In genomic region chr12:79541581-79541980, GRCm38 (mm10) we compare ENCODE assay signal across 14 mouse cellular contexts.
DNase-seq lines count a peak whose midpoint lies in the region; ATAC-seq lines count a peak whose summit lies in the region.
"Had no signal": no experiment of that assay in that cellular context is flagged by ENCODE, and none has a peak within 500 bp of the region (broad histone marks: within the 10 kb centered on the region; RNA-seq: fewer than 3 reads in every experiment).

No protein-coding gene starts in this region.

- peaks cover 9% of the 10 kb centered on the region; the same call in 1 of the 2 replicates for H3K4me1 ChIP-seq in embryonic facial prominence, embryonic 12.5 days
- H3K4me1 ChIP-seq in embryonic facial prominence, embryonic 10.5 days: peaks cover 22% of the 10 kb centered on the region
- peaks cover 16% of the 10 kb centered on the region; the same call in 1 of the 2 replicates for H3K4me1 ChIP-seq in stomach, embryonic 14.5 days (ENCODE audit: control insufficient read depth, insufficient read depth, low read length)
- H3K4me1 ChIP-seq: neural tube, embryonic 15.5 days had no signal

- ATAC-seq in embryonic facial prominence, embryonic 12.5 days (ENCODE audit: insufficient number of reproducible peaks, insufficient read depth, low FRiP score, low TSS enrichment): no peak
- no peak for ATAC-seq in stomach, embryonic 14.5 days (ENCODE audit: insufficient number of reproducible peaks, insufficient read depth, low FRiP score, low read depth)
- ATAC-seq: forebrain, embryonic 16.5 days; hindbrain, postnatal 0 days had no signal

- 80% methylated on average over 6 of the region's 6 CpGs for whole genome bisulfite sequencing in embryonic facial prominence, embryonic 12.5 days
- WGBS in embryonic facial prominence, embryonic 10.5 days: 85% methylated on average over 6 of the region's 6 CpGs
- 30% methylated on average over 6 of the region's 6 CpGs for WGBS in large intestine, adult 2 months
- 61% methylated on average over 6 of the region's 6 CpGs for WGBS in stomach, embryonic 14.5 days

- no peaks in the 10 kb centered on the region for H3K9me3 ChIP-seq in embryonic facial prominence, embryonic 12.5 days
- no peaks in the 10 kb centered on the region for H3K9me3 ChIP-seq in embryonic facial prominence, embryonic 10.5 days
- H3K9me3 ChIP-seq in stomach, embryonic 14.5 days (ENCODE audit: control insufficient read depth, low read depth, low read length): no peaks in the 10 kb centered on the region
- H3K9me3 ChIP-seq: neural tube, embryonic 15.5 days had no signal

- no peak overlapping the region for H3K4me2 ChIP-seq in embryonic facial prominence, embryonic 12.5 days (replicated peaks)
- no peak overlapping the region for H3K4me2 ChIP-seq in stomach, embryonic 14.5 days (replicated peaks; ENCODE audit: low read depth, low read length)
- H3K4me2 ChIP-seq: neural tube, embryonic 15.5 days had no signal

- no peak overlapping the region for H3K4me3 ChIP-seq in embryonic facial prominence, embryonic 12.5 days
- H3K4me3 ChIP-seq in embryonic facial prominence, embryonic 10.5 days: no peak overlapping the region
- H3K4me3 ChIP-seq in stomach, embryonic 14.5 days (ENCODE audit: low read depth, low read length): no peak overlapping the region
- H3K4me3 ChIP-seq: neural tube, embryonic 15.5 days had no signal

- no peak overlapping the region for H3K9ac ChIP-seq in embryonic facial prominence, embryonic 12.5 days
- H3K9ac ChIP-seq in stomach, embryonic 14.5 days (replicated peaks; ENCODE audit: low read depth, low read length): no peak overlapping the region
- H3K9ac ChIP-seq: liver, embryonic 14.5 days; neural tube, embryonic 15.5 days had no signal

- H3K27ac ChIP-seq in embryonic facial prominence, embryonic 12.5 days: 0 out of 2 replicates have a peak overlapping the region, but pooled peaks have one; percentile 36
- no peak overlapping the region; the same call in 1 of the 2 replicates for H3K27ac ChIP-seq in embryonic facial prominence, embryonic 10.5 days (replicated peaks)
- peak overlapping the region; percentile 1; the same call in 1 of the 2 replicates for H3K27ac ChIP-seq in stomach, embryonic 14.5 days (ENCODE audit: low read length)
- H3K27ac ChIP-seq: hindbrain, postnatal 0 days; liver, embryonic 14.5 days; neural tube, embryonic 15.5 days had no signal

- no peak for DNase-seq in embryonic facial prominence, embryonic 10.5 days (ENCODE audit: low spot score)
- DNase-seq in kidney, adult 18-20 months: peak; percentile 65
- DNase-seq in large intestine, adult 2 months (ENCODE audit: low read depth, low spot score): peak; percentile 78
- no peak for DNase-seq in adrenal gland, postnatal 4 days (ENCODE audit: low spot score in 2 of 2)
- no peak for DNase-seq in layer of hippocampus, postnatal 10 days (ENCODE audit: low spot score in 2 of 2)
- DNase-seq in cerebellum, adult 11-12 months: no peak
- DNase-seq: adrenal gland, postnatal 25 days; gastrocnemius, postnatal 25 days had no signal

- no peaks in the 10 kb centered on the region for H3K36me3 ChIP-seq in embryonic facial prominence, embryonic 12.5 days
- no peaks in the 10 kb centered on the region for H3K36me3 ChIP-seq in embryonic facial prominence, embryonic 10.5 days (replicated peaks)
- H3K36me3 ChIP-seq in stomach, embryonic 14.5 days (ENCODE audit: control insufficient read depth, insufficient read depth, low read length): no peaks in the 10 kb centered on the region
- H3K36me3 ChIP-seq: neural tube, embryonic 15.5 days had no signal

- no peaks in the 10 kb centered on the region for H3K27me3 ChIP-seq in embryonic facial prominence, embryonic 12.5 days
- H3K27me3 ChIP-seq in embryonic facial prominence, embryonic 10.5 days (replicated peaks; ENCODE audit: low read depth, poor library complexity, severe bottlenecking): no peaks in the 10 kb centered on the region
- no peaks in the 10 kb centered on the region for H3K27me3 ChIP-seq in stomach, embryonic 14.5 days (ENCODE audit: control insufficient read depth, insufficient read depth, low read length)
- H3K27me3 ChIP-seq: neural tube, embryonic 15.5 days had no signal

Comparison
In these comparisons a context has a peak if more than half of its experiments do, and no peak if none do; other contexts are left out.
1. DNase-seq: peak in kidney, adult 18-20 months (single experiment) and large intestine, adult 2 months (single experiment); none in embryonic facial prominence, embryonic 10.5 days (single experiment), adrenal gland, postnatal 4 days (0 of 2), layer of hippocampus, postnatal 10 days (0 of 2) and cerebellum, adult 11-12 months (single experiment).